Mouse (Mus musculus): ENCODE results near the gene 1190005I06Rik.

Gene 1190005I06Rik

DNA sequence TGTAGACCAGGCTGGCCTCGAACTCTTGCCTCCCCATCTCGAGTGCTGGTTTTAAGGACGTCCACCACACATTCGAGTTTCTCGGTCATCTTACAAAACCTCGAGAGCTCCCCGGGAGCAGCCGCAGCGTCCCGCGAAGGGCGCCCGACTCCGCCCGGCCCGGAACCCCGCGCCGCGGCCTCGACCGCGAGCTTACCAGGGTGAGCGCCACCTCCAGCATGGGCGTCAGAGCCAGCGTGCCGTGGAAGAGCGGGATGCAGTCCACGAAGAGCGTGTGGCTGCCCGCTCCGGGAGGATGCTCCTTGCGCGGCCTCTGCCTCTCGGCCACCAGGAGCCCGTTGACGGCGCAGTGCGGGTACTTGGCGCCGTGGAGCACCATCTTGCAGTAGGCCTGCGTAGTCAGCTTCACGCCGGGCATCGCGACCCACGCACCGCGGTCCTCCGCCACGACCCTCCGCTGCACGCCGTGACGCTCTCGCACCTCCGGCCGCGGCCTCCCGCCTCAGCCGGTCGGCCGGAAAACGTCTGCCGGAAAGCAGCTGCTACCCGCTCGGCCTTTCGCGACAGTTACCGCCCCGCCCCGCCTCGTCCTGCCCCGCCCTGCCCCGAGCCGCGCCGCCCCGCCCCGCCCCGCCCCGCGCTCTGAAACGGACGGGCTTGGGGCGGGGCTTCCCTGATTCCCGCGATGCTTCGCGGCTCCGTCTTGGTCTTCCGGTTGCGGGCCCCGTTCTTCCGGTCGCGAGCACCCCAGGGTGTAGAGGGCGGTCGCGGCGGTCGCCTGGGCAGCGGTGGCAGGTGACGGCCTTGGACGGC, 20.3 kb upstream of the 1190005I06Rik start, which contains the start of the genes Gm27021 and Cox4i1:
Gene Gm27021, minus strand, starts transcription at position 519 of the 813 bp plus-strand sequence.
Gene Cox4i1, plus strand, starts transcription at position 662 of the 813 bp plus-strand sequence.
- peak; percentile 84 to 95 for DNase-seq (ENCODE audit: low spot score in 2 of 2)

DNA sequence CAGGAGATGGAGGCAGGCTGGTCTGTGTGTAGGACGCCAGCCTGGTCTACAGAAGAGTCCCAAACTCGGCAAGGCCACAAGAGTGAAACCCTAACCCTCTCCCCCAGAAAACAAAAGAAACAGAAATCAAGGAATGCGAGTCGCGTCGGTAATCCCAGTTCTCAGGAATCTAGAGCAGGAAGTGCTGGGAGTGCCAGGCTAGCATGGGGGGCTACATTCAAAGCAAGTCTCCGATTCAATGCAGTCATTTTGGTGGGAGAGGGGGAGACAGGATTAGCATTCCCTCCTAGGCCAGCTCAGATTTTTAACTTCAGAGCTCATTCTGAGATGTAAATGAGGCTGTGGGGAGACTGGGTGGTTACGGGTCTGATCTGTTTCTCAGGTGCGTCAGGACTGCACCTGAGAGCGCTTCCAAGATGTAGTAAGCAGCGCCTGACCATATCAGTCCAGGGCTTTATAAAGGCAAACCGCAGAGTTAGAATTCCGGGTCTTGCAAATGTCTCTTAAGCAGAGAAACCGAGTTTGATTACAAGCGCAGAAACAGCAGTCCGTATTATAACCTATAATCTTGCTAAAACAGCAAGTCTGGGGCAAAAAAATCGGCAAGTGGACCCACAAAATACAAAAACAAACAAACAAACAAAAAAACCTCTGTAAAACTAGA, 19.5 kb upstream of the 1190005I06Rik start:
- no peak for DNase-seq (ENCODE audit: low spot score in 2 of 2)

DNA sequence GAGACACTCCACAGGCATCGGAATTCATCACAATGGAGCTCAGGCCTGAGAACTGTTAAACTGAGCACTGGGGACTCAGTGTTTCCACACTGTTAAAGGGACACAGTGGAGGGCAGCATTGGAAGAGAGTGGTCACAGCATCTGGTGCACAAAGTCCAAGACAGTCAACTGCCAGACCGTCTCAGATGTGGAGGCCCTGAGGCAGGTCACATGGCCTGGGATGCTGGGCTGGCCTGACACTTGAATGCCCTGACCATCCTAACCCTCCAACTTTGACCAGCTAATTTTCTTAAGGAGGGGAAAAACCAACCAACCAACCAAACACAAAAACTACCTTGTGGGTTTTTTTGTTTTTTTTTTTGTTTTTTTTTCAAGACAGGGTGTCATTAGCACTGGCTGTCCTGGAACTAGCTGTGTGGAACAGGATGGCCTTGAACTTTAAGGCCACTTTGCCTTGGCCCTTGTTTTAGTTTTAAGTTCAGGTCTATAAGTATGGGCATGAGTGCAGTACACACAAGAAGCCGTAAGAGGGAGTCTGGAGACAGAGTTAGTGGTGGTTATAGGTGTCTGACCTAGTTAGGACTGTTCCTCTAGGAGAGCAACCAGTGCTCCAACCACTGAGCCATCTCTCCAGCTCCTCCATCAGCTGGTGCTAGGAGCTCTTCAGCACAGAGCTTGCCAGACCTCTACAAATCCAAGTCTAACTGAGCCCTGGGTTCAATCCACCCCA, 18.5 kb upstream of the 1190005I06Rik start:
- peak in 1 of 2 experiments; percentile 25 for DNase-seq (ENCODE audit: low spot score in 2 of 2)

DNA sequence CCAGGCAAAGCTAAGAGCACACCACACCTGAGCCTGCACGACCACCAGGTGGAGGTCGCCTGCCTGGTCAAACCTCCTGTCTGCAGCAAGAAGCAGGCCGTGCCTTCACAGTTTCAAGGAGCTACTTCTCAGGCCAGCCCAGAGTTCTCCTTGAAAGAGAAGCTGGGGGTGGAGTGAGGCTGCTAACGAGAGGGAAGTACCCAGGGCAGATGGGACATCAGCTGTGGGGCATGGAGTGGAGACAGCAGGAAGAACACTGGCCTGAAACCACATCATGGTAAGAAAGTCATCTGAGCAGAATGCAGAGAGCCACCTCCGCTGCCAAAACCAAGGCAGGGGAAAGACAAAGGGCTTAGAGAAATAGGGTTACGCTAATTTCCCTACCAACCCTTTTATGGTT, 17.1 kb upstream of the 1190005I06Rik start:
- no peak for DNase-seq (ENCODE audit: low spot score in 2 of 2)

DNA sequence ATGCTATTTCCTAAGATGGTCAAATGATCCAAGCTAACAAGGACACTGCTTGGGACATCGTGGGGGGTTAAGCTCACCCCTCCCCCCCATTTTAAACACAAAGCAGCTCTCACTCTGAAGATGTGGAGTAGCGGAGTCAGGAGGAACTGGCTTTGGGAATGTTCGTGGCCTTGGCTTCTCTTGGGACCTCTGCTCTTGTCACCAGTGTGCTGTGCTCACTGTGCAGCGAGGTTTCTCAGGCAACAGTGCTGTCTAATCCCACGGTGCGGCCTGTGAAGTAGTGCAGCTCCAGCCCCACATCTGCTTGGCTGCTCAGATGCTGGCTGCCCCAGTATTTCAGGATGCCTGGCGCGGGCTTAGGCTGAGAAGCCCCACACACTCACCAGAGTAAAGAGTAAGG, 10.0 kb upstream of the 1190005I06Rik start:
- DNase-seq (ENCODE audit: low spot score in 2 of 2) = no peak

DNA sequence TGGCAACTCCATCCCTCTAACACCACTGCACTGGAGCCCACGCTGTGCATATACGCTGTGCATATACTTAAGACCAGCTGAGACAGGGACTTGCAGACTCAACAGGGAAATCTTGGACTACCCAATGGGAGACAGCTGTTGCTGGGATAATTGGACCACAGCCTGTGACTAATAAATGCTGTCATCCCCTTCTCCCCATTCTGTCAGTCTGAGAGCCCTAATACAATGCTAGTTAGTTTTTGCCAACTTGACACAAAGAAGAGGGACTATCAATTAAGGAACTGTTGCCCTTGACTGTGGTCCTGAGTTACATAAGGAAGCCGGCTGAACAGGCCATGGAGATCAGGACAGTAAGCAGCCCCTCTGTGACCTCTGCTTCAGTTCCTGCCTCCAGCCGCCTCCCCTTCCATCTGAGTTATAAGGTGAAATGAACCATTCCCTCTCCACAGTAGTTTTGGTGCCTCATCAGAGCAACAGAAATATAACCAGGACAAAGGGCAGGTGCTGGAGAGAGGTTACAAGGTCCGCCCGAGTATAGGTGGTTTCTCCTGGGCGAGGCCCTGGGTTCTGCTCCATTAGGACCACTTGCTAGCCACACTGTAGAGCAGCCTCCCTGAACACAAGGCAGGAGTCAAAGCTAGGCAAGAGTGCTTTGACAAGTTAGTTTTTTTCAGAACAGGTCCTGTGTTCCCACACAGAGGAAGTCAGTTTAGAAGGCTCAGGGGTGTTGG, 9.1 kb upstream of the 1190005I06Rik start:
- DNase-seq (ENCODE audit: low spot score in 2 of 2) = no peak

DNA sequence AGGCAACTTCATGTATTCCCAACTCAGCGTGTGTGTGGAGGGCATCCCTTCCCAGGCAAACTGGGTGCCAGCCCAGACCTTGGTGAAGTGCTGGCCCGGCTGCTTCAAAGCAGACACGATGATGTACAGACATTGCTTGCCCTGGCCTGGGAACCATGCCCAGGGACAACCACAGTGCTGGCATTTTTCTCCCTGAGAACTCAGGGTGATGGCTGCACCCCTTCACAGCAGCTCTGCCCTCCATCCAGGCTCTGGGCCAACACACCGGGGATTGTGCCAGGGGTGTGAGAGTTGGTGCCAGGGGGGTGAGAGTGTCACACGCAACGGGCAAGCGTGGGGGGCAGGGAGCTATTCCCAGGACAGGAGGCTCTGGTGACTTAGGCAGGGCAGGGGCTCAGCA, 2.8 kb downstream of the 1190005I06Rik start:
- no peak for DNase-seq (ENCODE audit: low spot score in 2 of 2)

DNA sequence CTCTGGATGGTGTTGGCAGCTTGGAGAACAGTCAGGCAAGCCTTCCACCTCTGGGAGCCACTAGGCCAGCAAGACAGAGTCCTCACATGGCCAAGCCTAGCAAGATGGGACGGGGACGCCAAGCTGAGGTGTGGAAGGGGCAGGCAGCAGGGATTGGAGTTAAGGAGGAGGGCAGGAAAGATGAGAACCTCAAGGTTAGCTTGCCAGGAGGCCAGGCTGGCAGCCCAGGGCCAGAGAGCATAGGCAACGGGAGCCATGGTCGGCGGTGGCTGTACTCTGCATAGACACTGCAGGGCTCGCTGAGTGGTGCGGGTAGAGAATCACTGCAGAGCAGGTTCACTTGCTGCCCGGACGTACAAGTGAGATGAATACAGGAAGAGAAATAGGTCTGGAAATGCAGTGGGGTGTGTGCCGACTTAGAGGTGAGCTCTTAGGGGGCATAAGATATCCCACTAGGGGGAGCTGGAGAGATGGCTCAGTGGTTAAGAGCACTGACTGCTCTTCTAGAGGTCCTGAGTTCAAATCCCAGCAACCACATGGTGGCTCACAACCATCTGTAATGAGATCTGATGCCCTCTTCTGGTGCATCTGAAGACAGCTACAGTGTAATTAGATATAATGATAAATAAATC, 5.3 kb downstream of the 1190005I06Rik start:
- DNase-seq (ENCODE audit: low spot score in 2 of 2) = no peak

DNA sequence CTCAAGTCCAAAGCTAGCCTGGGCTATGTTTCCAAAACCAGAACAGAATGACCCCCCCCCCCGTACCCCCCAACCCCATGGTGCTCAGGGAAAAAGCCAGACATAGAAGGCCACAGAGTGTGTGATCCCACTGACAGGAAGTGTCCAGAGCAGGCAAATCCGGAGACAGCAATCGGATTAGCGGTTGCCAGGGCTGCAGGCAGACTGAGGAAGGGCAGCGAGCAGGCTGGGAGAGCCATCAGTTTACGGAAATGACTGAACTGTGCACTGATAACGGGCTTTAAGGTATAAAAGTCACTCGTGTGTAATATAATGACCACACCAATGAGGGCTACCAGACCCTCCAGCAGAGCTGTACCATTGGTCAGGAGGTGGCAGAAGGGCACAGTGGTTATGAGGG, 6.2 kb downstream of the 1190005I06Rik start:
- DNase-seq (ENCODE audit: low spot score in 2 of 2) = no peak

DNA sequence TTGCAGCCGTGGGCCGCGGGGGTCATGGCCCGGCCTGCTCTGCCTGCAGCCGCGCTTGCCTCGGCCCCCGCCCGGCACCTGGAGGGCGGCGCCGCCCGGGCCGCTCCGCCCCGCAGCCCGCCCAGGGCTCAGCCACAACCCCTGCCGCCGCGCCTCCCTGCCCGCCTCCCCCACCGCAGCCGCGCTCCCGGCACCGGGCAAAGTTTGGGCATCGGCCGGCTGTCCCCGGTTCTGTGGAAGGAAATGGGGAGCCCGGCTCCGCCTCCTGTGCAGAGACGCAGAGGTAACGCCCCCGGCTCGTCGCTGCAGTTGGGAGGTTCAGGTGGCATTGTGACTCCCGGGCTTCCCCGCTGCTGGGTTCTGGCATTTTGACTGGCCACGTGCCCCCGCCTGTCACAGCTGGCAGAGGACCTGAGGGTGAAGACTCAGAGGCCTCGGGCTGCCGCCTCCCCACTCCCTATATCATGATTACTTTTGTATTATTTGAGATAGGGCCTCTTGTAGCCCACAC, 13.0 kb downstream of the 1190005I06Rik start:
- DNase-seq (ENCODE audit: low spot score in 2 of 2) = peak; percentile 58 to 61

DNA sequence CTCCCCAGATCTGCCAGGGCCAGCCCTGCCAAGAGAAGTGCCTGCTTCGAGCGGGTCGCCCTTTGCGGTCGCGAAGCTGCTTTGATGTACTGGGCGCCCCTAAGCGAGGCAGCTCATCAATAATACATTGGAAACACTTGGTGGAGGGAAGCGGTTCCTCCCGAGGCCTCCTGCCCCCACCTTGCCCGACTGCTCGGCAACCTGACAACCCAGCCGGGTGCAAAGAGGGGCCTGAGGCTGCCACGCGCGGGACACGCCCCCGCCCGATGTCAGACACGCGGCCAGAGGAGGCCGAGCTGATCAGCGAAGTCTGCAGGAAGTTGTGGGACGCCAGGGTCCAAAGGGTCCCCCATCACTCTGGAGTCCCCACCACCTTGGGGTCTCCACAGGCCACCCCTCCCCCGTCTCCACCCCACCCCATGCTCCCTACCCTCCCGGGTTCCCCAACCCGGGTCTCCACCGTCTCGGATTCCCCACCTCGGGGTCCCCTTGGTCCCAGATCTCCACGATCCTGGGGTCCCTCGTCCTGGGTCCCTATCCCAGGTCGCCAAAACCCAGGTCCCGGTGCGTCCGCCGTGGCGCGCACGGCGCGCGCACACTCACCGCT, 13.7 kb downstream of the 1190005I06Rik start:
- no peak for DNase-seq (ENCODE audit: low spot score in 2 of 2)

DNA sequence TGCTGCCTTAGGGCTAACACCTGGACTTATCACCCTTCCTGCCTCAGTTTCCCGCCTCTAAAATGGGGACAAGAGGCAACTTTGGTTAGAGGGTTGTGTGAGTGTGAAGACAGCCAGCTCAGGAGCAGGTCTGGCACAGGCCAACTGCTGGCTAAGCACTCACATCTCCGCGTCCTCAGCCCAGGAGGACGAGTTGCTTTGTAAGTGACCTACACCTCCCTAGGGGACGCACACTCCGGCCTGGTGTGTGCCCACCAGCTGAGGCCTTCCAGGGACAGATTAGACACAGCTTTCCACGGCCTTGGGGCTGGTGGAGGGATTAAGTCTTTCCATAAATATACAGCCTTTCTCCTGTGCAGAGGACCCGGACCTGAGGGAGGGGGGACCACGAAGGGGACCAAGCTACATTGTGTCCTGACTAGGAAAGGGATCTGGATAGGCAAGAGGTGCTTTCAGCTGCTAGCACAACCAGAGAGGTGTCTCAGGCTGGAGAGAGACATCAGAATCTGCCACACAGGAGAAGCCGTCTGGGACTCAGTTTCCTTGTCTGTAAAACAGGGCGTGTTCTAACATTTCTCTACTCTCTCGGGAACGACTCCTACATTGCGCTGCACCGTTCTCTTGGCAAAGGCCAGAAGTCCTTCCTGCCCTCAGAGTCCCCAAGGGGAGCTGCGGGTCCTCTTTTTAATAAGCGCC, 14.3 kb downstream of the 1190005I06Rik start:
- no peak for DNase-seq (ENCODE audit: low spot score in 2 of 2)

DNA sequence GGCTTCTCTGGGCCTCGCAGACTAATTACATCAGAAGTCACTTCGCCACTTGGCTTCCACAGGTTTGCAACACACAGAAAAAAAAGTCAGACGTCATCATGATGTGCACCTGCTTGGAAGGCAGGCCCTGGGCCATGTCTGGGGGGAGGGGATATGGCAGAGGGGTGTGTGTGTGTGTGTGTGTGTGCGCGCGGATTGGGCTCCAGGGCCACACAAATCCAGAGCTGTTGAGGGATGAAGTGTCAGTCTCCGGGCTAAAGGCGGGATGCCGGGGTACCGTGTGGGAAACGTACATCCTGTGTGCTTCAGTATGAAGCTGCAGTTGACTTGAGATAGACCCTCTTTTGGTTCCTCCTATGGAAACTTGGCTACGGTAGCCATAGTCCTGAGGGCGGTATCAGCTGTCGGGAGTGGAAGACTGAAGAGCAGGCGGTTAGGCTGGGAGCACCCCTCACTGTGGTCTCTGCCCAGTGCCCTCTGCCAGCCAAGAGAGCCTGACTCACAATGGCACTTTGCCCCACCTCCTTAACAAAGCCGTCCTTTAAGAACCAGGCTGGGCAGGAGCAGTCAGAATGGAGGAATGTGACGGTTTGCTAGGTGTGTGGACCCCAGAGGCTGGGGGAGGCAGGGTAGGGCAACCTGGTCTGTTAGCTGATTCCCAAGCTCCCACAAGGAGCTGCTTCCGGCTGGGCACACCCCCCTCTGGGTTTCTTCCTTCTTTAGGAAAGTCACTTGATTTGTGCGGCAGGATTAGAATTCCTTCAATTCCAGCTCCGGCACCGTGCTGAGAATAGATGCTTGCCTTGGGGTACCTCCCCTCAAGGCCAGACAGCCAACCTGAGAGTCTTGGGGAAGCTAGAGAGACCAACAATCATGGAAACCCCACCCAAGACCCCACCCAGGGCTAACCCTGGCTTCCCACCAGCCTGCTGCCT, 15.7 kb downstream of the 1190005I06Rik start:
- DNase-seq (ENCODE audit: low spot score in 2 of 2) = no peak

DNA sequence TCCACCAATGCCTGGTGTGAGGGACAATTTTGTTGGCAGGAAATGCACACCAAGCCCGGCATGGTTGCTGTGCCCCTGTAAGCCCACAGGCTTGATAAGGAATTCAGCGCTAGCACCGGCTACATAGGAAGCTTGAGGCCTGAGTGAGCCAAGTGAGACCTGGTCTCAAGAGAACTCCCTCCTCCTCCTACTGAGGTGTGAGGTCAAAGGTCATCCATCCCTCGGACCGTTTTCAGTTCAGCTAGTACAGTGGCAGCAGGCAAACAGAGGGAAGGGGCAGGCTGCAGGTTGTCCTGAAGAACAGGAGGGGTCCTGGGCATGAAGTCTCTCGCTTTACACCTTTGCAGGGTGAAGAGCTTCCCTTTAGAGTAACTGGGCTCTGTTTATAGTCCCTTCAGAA, 16.6 kb downstream of the 1190005I06Rik start:
- DNase-seq (ENCODE audit: low spot score in 2 of 2) = no peak

DNA sequence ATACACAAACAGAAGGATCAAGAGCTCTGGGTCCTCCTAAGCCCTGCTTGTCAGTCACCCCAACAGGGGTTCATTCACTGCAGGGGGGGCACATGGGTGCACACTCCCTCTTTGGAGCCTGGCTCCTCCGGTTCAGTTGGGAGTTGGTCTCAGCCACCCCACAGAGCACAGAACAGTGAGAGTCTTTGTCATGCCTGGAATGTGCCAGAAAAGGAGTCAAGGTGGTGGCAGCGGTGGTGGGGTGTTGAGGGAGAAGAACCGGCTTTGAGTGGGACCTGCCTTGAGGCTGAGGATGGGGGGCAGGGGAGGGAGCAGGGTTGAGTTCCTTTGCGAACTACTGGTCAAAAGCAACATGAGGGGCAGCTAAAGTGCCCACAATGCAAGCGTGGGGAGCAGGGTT, 17.4 kb downstream of the 1190005I06Rik start:
- no peak for DNase-seq (ENCODE audit: low spot score in 2 of 2)

DNA sequence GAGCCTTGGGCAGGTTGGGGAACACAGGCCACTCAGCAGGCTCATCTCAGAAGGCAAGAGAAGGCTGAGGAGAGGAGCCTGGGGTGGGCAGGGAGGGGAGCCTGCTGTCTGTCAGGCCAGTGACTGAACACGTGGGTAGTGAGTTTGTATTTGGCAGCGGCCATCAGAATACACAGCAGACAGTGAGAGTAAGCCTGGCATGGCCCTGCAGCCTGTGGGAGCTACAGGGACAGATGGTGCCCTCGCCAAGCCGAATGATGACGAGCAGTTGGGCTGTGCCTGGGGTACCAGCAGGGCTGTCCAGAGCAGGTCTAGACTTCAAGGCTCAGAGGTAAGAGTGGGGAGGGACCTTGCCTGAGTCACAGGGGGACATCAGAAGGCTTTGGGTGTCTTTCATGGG, 20.1 kb downstream of the 1190005I06Rik start:
- DNase-seq (ENCODE audit: low spot score in 2 of 2) = no peak

DNA sequence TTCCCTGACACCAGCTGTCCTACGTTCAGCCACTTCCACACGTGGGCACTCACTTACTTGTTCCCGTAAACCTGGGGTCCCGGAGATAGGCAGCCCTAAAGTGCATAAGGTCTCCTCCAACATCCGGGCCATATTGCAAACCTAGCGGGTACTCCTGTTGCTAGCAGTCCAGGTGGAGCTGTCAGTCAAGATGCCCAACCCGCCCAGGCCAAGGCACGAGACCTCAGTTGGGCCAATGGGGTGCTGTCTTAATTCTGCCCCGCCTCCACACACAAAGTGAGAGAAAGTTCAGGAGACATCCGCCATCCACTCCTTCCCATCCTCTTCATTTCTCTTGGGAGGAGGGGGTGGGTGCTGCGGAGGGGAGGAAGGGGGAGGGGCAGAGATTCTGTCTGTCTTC, 21.0 kb downstream of the 1190005I06Rik start:
- no peak for DNase-seq (ENCODE audit: low spot score in 2 of 2)

DNA sequence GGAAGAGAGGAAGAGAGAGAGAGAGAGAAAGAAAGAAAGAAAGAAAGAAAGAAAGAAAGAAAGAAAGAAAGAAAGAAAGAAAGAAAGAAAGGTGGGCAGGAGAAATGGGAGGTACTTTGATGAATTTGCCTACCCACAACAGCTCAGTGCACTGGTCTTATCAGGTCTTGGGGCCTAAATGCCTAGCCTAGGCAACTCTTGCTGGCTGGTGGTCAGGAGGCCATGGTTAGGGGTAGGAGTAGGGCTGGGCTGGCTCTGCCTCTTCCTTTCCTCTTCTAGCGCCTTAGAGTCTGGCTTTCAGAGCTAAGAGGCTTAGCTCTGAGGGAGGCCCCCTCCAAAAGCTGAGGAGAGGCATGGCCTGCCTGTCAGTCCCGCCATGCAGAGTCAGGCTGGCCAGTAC, 23.8 kb downstream of the 1190005I06Rik start:
- no peak for DNase-seq (ENCODE audit: low spot score in 2 of 2)

DNA sequence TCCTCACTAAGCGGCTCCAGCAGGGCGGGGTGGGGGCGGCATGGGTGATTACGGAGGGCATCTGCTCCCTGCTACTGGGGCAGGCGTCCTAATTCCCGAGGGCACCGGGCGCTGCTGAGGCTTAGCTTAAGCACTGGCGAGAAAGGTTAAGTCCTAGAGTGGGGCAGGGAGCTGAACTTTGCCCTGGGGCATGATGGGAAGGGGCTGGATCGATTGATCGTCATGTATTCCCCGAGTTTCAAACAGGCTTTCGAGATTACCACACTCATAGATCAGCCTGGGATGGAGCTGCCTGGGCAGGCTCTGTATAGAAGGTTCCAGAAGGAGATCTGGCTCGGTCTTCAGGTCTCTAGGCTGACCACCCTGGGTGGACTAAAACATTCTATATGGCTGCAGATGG, 25.3 kb downstream of the 1190005I06Rik start:
- DNase-seq (ENCODE audit: low spot score in 2 of 2) = no peak
